Mouse (Mus musculus): ENCODE data around the gene Tmem213. TPM values are rescaled to one million over a fixed set of nuclear protein-coding genes. Genes with fewer than 3 reads are reported as not detected.

The Tmem213 gene
- total RNA-seq, 2 experiments from 2014 or later, result not detected

DNA sequence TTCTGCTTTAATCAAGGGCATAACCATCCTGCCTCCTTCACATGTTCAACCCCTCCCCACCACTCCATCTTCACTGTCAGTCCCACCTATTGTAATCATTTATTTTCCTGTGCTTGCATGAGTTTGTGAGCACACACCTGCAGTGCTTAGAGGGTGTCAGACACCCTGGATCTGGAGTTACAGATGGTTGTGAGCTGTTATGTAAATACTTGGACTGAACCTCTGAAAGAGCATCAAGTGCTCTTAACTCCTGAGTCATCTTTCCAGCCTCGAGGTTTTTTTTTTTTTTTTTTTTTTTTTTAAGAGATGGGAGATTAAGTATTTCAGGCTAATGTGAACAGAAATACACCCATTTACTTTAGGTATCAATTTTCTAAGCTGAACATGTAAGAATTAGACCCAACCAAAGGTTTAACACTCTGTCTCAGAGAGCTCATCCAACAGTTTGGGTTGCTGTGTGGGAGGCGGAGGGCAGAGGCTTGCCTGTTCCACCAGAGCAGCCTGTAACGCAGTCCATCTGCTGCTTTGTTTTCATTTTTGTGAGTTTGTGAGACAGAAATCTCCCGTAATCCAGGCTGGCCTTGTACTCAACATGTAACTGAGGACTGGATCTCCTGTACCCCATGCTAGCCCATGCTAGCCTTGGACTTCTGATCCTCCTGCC is 7.2 kb downstream of the Tmem213 start:
- no peak for DNase-seq

DNA sequence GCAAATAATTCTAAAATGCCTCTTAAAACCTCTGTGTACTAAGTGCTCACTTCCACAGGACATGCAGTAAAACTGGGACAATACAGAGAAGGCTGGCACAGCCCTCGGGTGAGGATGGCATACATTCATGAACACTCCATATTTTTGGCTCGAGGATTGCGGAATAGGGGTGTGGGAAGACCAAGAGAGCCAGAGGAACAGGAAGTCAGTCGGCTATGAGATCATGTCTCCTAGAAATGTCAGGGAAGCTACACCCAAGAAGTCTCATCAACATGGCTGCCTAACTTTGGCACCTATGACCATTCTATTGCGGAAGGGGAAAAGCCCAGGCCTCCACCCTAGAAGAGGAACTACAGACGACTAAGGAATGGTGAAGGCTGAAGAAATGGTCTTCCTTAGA is 9.3 kb downstream of the Tmem213 start:
- no peak for DNase-seq

DNA sequence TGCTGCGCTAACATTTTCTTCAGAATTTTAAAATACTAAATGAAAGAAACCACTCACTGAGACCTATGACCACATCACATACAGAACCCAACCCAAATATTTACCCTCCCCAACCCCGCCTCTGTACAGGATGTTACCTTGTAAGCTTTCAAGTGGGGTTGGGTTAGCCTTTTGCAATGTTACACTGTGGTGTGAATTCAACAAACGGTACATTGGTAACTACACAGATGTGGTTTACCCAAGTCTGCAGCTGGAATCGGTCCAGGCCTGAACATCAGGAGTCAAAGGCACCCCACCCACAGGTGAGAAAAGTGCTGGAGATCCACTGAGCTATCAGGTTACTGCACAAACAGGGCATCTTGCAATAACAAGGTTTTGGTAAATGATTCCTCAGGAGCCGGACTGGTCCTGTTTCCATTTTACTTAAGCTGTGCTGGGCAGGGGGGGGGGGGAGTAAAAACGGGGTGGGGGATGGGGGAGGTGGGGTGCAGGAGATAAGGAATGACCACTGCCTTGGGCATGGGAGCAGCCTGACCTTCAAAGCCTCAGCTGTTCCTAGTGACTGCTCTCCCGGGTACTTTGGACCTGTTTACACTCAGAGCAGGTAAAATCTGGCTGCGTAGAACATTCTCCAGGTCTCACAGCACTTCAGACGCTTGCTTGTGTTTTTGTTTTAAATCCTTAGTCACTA is 11.8 kb downstream of the Tmem213 start:
- DNase-seq, result no peak

DNA sequence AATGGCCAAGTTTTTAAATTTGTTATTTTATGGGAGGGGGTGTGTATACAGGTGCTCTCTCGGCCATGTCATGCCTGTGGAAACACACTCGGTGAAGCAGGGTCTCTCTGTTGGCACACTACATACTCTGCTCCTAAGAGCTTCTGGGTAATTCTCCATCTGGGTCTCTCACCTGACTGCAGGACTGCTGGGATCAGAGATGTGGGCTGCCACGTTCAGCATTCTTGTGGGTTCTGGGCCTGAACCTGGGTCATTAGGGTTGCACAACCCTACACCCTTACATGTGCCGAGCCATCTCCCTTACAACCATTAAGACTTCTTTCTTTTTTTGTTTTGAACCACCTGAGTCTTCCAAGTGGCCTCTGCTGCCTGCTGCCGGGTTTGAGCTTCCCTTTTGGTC is 12.8 kb downstream of the Tmem213 start:
- DNase-seq, result no peak

DNA sequence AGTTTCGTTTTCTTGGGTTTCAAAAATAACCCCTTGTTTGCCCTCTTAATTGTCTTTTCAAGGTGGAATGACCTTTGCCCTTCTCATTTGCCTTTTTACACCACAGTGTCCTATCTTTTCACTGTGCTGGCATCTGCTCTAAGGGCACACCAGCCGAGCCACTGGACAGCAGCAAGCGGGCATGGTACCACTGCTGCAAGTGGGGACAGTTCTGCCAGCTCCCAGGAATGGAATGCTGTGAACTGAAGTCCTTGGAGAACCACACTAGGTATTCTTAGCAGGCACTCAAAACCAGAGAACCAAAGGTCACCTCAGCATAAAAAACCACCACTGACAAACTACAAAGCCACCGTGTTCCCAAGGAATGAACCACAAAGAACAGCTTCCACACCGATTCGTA is 13.7 kb downstream of the Tmem213 start:
- peak; percentile 25 for DNase-seq

DNA sequence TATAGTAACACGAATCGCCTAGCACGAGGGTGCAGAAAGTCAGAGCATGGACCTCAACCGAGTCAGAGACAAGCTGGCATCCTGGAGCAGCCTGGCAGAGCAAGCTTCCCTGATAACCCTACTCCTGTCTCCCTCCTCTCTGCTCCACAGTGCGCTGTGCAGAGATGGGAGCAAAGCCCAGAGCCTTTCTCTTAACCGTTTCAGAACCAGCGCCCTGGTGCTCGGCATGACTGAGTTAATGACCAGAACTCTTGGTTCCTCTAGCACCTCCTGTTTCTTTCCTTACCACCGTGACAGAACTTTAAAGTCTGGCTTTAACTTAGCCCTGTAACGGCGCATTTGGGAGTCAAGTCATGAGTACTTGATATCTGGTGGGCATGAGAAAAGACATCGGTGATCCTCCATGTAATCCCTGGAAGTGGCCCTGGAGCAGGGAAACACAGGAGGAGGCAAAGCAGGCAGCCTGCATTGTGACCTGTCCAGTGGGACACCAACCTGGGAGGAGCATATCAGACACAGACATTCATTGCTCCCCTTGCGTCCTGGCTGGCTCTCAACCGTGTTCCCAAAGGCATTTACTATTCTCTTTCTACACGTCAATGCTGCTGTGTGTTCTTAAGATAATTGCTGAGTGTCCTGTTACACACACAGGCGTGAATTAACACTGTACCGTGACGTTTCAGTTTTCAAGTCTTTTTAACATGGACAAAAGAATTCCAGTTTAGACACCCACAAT is 14.6 kb downstream of the Tmem213 start:
- no peak for DNase-seq

DNA sequence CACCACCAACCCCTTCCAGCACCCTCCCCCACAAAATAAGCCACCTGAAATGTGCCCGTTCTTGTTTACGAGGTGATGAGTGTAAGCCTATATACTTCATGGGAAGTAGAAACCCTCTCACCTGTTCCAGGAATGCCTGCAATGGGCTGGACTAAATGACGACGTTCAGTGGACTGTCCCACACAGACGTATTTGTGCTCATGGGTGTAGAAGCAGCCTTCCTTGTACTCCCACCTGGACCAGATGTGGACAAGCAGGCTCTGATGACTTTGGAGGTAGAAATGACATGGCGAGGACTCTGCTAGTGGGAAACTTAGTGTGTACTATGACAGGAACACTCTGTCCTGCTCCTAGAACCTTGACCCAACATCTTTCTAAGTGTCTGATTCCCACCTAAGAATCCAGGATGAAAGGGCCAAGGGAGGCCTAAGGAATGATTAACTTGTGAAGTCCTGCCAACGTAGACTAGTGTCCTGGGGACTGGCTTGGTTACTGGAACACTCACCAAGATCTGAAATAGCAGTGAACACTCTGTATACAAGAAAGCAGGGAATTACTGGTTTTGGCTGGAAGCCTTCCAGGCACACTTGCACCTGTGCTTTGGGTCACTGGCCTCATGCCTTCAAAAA is 15.3 kb downstream of the Tmem213 start, which contains the start of gene Atp6v0a4:
TSS of gene Atp6v0a4 (minus strand) at position 380 of the 629 bp plus-strand sequence.
- DNase-seq, result no peak

DNA sequence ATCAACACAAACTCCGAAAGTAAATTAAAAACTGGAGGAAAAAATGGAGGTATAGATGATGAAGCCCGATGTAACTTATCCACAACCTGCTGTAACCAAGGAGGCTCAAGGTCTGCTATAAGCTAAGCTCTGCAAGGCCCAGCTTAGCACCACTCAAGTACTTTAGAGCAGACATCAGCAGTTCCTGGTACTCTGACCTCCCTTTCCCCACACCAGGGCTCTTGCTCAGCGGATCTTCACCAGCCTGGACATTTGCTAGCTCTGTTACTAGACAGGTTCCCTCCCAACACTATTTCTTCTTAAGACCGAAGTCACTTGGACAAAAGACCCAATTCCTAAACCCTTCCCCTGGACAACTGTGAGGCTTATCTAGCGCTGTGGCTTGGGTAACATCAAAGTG is 15.8 kb downstream of the Tmem213 start:
- DNase-seq, result no peak

DNA sequence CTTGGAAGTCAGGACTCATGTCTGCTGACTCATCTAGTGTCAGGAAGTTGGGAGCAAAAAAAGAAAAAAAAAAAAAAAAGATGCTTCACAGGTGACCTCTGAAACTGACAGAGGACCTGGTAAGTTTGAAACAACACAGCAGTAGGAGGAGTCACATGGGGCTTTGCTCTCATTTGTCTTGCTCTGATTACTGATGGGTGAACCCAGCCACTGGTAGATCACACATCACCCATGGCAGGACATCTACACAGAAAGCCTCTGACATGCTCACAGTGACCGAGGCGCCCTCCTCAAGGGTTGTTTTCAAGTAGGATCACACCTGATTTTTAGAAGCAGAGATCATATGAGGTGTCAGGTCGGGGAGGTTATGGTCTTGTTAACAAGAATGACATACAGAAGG is 16.4 kb downstream of the Tmem213 start:
- no peak for DNase-seq

DNA sequence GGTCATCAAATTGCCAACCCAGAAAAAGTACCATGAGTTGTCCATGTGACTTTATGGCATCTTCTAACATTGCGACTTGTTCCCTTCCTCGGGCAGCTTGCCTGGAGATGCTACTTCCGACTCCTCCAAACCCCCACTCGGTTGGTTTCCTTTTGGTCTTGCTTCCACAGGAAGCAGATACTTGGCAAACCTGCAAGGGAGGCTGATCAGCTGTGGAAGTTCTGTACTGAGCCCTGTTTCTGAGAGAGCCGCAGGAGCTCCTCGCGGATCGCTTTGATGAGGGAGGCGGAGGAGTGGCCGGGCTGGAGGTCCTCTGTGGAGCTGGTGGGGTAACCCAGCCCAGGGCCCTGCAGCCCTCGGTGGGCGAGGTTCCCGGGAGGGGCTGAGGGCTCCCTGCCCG is 19.1 kb downstream of the Tmem213 start:
- no peak for DNase-seq

DNA sequence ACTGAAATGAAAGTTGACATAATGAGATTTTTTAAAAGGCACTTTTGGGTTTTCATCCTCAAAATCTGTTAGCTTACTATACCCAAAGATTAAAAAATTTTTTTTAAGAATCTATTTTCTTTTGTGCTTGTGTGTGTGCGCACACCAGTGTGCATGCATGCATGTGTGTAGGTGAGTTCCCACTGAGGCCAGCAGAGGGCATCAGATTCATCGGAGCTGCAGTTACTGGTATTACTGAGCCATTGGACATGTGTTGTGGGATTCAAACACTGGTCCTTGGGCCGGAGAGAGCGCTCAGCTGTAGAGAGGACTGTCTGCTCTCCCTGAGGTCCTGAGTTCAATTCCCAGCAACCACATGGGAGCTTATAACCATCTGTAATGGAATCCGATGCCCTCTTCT is 20.8 kb downstream of the Tmem213 start:
- DNase-seq, result no peak

DNA sequence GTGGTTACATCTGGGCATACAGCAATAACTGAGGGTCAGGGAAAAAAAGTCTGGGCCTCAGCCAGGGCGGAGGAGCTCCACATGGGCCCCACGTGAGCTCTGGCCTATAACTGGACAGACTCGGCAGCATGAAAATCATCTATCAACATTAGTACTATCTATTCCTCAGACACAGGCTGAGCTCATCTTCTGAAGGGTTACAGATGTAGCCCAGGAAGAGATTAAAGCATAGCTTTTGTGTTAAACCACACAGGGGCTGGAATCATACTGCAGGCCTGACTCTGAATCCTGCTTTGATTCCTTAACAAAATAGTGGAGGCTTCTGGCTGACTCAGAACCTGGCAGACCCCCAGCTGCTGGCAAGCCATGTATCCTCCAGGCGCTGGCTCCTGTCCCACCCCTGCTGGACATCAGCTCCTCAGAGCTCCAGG is 22.8 kb downstream of the Tmem213 start:
- DNase-seq, result peak; percentile 85

DNA sequence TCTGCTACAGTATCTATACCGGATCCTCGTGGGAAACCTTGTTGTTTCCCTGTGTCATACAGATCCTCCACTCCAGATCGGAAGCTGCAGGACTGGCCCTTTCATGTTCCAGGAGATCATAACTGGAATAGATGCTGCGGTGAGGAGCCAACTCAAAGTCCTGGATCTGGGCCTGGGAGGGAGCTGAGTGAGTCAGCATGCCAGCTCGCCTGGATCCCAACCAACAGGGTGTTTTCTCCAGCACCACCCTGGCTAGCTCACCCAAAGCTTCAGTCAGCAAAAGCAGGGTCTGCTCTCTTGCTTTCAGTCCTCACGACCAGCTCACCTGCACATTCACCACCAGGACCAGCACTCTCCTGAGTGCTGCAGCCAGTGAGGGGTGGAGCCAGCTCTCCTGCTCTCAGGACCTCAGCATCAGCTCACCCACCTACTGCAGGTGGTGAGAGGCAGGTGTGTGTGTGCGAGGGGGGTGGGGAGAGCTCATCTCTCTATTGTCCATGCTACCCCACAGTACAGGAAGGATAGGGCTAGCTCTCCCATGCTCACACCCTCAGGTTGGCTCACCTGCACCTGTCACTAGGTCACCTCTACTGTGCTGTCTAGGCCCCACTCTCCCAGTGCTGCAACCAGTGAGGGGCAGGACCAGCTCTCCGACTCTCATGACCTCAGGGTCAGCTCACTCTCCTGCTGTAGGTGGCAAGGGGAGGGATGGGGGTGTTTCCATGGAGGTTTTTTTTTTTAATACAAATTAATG is 25.9 kb downstream of the Tmem213 start:
- DNase-seq, result peak; percentile 72

DNA sequence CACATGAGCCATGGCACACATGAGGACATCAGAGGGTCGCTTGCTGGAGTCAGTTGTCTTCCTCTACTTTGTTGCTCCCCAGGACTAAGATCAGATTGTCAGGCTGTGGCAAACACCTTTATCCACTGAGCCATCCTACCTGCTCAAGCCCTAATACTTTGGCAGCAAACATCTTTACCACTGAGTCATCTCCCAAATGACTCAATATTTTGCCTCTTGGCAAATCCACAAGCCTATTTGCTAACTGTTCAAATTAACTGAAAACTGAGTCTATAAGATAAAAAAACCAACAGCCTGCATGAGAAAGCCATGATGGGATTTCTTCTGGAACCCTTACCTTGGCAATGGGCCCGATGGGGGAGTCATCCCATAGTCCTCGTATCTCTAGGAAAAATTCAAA is 30.0 kb downstream of the Tmem213 start:
- DNase-seq, result no peak

DNA sequence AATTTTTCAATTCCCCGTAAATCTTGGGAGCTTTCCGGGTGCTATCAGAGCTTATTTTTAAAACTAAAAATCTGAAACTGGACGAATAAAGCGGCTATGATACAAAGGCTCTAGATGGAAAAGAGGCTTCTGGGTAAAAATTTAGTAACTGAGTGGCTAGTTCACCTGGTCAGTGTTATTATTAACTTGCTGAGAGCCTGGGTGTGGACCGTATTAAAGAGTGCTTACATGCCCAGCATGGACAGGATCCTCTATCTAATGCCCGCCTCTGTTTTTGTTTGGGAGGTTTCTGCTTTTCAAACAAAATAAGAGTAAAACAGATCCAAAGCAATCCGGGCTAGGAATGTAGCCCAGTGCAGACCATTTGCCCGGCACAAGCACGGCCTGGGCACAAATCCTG is 31.3 kb downstream of the Tmem213 start:
- no peak for DNase-seq

DNA sequence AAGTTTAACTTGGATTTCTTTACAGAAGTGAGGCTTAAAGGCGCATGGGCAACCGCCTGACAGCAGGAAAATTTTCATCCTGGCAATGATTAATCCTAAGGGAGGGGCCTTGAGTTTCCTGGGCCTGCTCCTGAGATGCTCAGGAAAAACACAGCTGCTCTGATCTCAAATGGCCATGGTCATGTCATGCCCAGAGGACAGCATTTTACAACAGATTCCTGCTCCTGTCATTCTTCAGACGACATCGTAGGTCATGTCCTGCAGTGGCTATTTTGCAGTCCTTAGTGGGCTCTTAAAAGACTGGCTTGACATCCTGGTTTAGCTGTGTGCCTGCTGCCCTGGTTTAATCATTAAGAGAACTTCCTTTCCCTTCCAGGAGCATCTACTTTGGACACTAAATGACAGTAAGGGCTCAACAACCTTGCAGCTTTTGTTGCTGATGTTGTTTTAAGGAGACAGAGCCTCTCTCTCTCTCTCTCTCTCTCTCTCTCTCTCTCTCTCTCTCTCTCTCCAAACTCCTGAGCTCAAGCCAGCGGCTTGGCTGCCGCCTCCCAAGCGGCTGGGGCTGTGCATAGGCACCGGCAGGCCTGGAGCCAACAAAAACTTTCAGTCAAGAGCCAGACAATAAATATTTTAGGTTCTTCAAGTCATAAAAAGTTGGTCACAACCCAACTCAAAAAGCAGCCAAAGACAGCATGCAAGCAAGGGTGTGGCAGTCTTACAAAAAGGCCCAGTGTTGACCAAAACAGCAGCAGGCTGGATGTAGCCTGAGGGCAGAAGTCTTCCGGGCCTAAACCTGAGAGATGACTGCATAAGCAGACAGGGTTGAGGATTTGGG is 35.3 kb downstream of the Tmem213 start:
- DNase-seq, result peak; percentile 77

DNA sequence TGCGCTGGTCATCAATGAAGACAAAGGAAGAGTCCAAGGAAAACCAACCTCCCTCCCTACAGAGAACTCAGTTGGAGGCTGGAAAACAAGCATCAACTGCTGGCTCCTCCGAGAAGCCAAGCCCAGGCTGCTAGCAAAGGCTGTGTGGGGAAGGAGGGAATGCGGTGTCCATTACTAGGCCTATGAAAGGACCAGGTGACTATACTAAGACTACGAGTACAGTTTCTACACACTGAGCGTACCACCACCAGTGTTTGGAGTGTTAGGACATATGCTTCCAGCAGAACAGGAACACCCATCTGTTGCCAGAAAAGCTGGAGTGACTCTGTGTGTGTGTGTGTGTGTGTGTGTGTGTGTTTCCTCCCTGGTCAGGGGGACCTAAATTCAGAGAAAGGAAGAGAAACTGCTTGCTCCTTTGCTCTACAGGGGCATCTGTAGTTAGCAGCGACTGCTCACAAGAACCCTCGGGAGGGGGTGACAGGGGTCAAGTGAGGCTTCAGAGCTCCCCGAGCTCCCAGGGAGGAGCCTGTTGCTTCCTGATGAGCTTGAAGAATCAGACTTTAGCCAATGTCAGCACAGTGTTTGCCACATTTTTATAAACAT is 36.5 kb downstream of the Tmem213 start:
- no peak for DNase-seq

DNA sequence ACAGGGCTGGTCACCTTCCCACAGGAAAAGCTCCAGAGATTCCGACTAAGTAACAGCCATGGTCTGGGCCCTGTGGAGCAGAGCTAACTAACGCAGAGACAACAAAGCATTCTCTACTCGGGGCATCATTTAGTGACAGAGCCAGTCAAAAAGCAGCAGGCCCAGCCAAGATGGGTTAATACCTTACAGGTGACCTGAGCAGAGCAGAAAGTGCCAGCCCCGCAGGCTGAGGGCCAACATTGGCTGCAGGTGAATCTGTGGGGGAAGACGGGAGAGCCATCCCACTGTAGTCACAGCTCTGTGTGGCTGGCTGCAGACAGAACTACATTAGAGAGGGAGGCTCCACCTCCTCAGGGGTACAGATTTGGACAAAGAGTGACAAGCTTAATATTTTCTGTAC is 38.2 kb downstream of the Tmem213 start:
- DNase-seq, result no peak

DNA sequence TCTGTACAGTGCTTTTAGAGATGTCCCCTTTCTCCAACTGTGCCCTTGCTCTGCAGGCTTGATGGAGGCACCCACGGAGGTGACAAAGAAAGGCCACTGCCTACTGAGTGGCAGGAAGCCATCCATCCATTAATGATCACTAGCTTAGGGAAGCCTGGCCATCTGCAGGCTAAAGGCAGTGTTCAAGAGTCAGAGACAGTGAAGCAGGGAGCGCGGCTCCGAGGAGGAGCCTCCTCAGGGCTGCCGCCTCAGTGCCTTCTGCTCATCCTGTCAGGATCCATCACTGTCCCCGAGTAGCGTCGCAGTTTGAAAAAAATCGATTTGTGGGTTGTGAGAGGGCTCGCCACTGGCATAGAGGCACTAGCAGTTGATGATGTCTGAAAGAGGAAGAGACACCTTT is 39.6 kb downstream of the Tmem213 start:
- DNase-seq, result no peak

DNA sequence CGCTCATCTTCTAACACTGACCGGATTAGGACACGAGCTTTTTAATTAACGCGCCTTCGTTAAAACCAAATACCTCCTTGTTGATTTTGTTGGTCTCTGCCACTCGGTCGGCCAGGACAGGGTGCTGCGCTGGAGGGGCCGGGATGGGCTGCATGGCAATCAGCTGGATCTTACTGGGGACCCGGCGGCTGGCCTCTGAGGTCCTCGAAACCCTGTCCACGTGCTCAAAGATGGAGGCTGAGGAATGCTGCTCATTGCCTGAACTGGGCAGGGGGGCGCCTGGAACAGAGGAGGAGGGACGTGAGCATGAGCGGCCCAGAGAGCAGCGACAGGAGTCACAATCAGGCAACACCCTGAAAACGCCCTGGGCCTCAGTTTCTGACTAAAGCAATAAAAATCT is 40.4 kb downstream of the Tmem213 start:
- no peak for DNase-seq

DNA sequence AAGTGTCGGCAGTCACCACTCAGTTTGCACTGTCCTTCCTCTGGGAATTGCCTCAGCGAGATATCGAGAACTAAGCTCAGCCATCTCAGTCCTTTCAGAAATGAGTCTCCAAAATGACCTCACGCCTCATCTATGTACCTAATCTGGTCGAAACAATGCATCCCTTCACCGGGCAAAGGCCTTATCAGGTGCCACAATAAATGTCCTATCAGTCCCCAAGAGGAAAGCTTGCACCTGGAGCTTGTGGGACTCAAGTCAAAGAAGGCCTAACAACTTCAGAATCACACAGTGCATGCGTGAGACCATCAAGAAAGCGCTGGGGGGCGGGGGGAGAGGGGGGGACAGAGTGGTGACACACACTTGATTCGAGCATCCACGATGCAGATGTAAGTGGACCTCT is 43.2 kb downstream of the Tmem213 start:
- no peak for DNase-seq
